Mouse (Mus musculus): Measurements from ENCODE around the gene Gm5475. TPM values are rescaled to one million over a fixed set of nuclear protein-coding genes. Genes with fewer than 3 reads are reported as not detected.

Gm5475 gene
- polyA plus RNA-seq, 1 experiment from 2014 or later: 0.55 TPM

GRCm38 (mm10) chr15:100422899-100423860 is 1.2 kb downstream of the Gm5475 start:
- TF ChIP-seq CTCF (IDR thresholded peaks at IDR 0.05): no peak
- CTCF ChIA-PET: interaction anchor here (1.4 to 1.8 kb wide), 2 partner anchors 14 to 20 kb away, joined by 3 to 4 read pairs; no protein-coding TSS in a partner anchor
- ATAC-seq (peak; percentile 88), DNase-seq (ENCODE audit: low read depth, low spot score) (no peak)
- H3K27me3 ChIP-seq: no peaks in the 10 kb centered on the region
- in situ Hi-C loops (cut with MboI; ENCODE audit: low pct_unique_long_range_greater_than_20kb): no loop called here
- POLR2A ChIA-PET: interaction anchor here (0.6 to 1.1 kb wide), 4 partner anchors 9 to 450 kb away, joined by 3 to 5 read pairs (median 4); no protein-coding TSS in a partner anchor

- in situ Hi-C loops (cut with MboI; ENCODE audit: low pct_unique_long_range_greater_than_20kb): no loop called here
- no peak for TF ChIP-seq CTCF (IDR thresholded peaks at IDR 0.05)
- no peaks in the 10 kb centered on the region for H3K27me3 ChIP-seq
- no peak for DNase-seq (ENCODE audit: low read depth, low spot score)
- CTCF ChIA-PET: interaction anchor here (1.1 to 1.4 kb wide), 2 partner anchors 20 to 21 kb away, joined by 3 read pairs; no protein-coding TSS in a partner anchor
- no peak for ATAC-seq
- POLR2A ChIA-PET: interaction anchor here (0.6 to 1.1 kb wide), 3 partner anchors 33 to 450 kb away, joined by 3 to 5 read pairs (median 3); no protein-coding TSS in a partner anchor
Measured at GRCm38 (mm10) chr15:100423916-100424315, 2.0 kb downstream of the Gm5475 start.

GRCm38 (mm10) chr15:100424396-100425122 is 2.6 kb downstream of the Gm5475 start, which contains the start of gene Slc11a2:
Slc11a2 (minus strand) TSS chr15:100425072.
- no peaks in the 10 kb centered on the region for H3K27me3 ChIP-seq
- TF ChIP-seq CTCF (IDR thresholded peaks at IDR 0.05): no peak
- DNase-seq (ENCODE audit: low read depth, low spot score) (no peak), ATAC-seq (no peak)
- ChIA-PET POLR2A (no interaction called here), CTCF (interaction anchor here (1.1 to 1.4 kb wide), 2 partner anchors 19 to 20 kb away, joined by 3 read pairs; no protein-coding TSS in a partner anchor)
- in situ Hi-C loops (cut with MboI; ENCODE audit: low pct_unique_long_range_greater_than_20kb): no loop called here

DNA sequence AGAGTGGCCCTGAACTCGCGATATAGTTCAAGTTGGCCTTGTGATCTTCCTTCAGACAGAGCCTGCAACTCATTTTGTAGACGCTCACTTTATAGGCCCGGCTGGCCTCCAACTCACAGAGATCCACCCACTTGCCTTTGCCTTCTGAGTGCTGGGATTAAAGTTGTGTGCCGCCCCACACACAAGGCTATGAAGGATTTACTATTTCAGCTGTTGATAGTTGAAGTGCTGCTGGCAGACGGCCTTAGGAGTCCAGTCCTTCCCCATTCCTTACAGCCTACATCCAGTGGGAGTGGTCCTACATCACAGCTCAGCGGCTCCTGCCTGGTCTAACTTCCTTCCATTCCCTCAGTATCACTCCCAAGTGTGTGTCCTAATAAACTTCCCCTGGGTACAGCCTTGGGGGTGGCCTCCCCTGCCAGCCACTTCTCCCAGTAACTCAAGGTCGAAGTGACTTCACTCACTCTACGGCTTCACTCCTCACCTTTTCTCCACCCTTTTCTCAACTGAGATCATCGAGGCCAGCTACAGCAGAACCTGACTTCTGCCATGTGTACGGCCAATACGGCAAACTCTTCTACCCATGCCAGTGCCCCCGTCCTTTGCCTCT is 6.5 kb downstream of the Gm5475 start:
- ATAC-seq (no peak), DNase-seq (ENCODE audit: low read depth, low spot score) (no peak)
- CTCF ChIA-PET: interaction anchor here (0.8 kb wide), 1 partner anchor 28 kb away, joined by 3 read pairs; no protein-coding TSS in a partner anchor

GRCm38 (mm10) chr15:100429959-100430565 is 8.1 kb downstream of the Gm5475 start:
- POLR2A ChIA-PET: no interaction called here
- DNase-seq (ENCODE audit: low read depth, low spot score) (no peak), ATAC-seq (no peak)
- in situ Hi-C loops (cut with MboI; ENCODE audit: low pct_unique_long_range_greater_than_20kb): no loop called here
- TF ChIP-seq CTCF (IDR thresholded peaks at IDR 0.05): no peak
- H3K27me3 ChIP-seq: no peaks in the 10 kb centered on the region
- CTCF ChIA-PET: interaction anchor here (1.1 kb wide), 1 partner anchor 27 kb away, joined by 4 read pairs; no protein-coding TSS in a partner anchor

More for the DNA sequence above, 6.5 kb downstream of the Gm5475 start:
- TF ChIP-seq CTCF (IDR thresholded peaks at IDR 0.05): no peak
- POLR2A ChIA-PET: no interaction called here
- H3K27me3 ChIP-seq: no peaks in the 10 kb centered on the region
- in situ Hi-C loops (cut with MboI; ENCODE audit: low pct_unique_long_range_greater_than_20kb): no loop called here

GRCm38 (mm10) chr15:100433234-100433633 is 11.3 kb downstream of the Gm5475 start:
- ATAC-seq (no peak), DNase-seq (ENCODE audit: low read depth, low spot score) (no peak)
- no peaks in the 10 kb centered on the region for H3K27me3 ChIP-seq
- ChIA-PET CTCF (interaction anchor here (1.4 kb wide), 1 partner anchor 18 kb away, joined by 3 read pairs; no protein-coding TSS in a partner anchor), POLR2A (interaction anchor here (1.5 kb wide), 1 partner anchor 10 kb away, joined by 4 read pairs; no protein-coding TSS in a partner anchor)
- in situ Hi-C loops (cut with MboI; ENCODE audit: low pct_unique_long_range_greater_than_20kb): no loop called here
- no peak for TF ChIP-seq CTCF (IDR thresholded peaks at IDR 0.05)

DNA sequence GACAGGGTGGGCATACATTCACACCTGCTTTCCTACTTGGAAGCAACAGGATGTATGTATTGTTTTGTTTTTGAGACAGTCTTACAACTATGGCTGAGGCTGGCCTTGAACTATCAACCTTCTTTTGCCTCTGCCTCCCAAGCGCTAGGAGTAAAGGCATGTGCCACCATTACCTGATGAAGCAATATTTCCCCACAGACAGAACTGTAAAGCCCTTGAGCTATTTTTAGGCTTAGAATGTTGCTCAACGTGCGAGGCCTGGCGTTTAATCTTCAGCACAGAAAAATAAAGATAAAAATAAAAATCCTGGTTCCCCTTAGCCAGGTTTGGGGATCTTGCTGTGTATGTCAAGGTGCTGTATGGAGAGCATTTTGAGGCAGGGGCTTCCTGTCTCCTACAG is 14.2 kb downstream of the Gm5475 start:
- no peak for ATAC-seq
- POLR2A ChIA-PET: no interaction called here
- in situ Hi-C loops (cut with MboI; ENCODE audit: low pct_unique_long_range_greater_than_20kb): no loop called here
- no peaks in the 10 kb centered on the region for H3K27me3 ChIP-seq
- no peak for TF ChIP-seq CTCF (IDR thresholded peaks at IDR 0.05)
- CTCF ChIA-PET: interaction anchor here (0.7 kb wide), 1 partner anchor 275 kb away, joined by 3 read pairs; no protein-coding TSS in a partner anchor
- no peak for DNase-seq (ENCODE audit: low read depth, low spot score)

DNA sequence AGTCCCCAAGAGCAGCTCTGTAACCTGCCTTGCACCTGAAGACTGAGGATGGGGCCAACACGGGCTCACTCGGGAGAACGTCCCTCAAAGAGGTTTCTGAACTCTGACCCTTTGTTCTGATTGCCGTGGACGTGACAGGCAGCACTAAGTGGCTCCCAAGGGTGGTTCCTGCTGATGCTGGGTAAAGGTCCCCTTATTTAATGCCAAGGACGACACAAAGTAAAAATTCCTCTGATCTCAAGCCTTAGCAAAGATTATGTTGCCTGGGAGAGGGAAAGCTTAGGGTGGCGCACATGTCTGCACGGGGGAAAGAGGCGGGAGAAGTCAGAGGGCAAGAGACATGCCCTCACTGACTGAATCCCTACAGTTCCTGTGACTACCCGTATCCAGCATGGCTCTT is 14.6 kb downstream of the Gm5475 start:
- no peak for TF ChIP-seq CTCF (IDR thresholded peaks at IDR 0.05)
- in situ Hi-C loops (cut with MboI; ENCODE audit: low pct_unique_long_range_greater_than_20kb): no loop called here
- ChIA-PET CTCF (interaction anchor here (0.7 to 0.9 kb wide), 2 partner anchors 15 to 275 kb away, joined by 3 to 4 read pairs; partner anchors contain the start of gene Gm5475), POLR2A (no interaction called here)
- ATAC-seq (no peak), DNase-seq (ENCODE audit: low read depth, low spot score) (no peak)
- no peaks in the 10 kb centered on the region for H3K27me3 ChIP-seq

DNA sequence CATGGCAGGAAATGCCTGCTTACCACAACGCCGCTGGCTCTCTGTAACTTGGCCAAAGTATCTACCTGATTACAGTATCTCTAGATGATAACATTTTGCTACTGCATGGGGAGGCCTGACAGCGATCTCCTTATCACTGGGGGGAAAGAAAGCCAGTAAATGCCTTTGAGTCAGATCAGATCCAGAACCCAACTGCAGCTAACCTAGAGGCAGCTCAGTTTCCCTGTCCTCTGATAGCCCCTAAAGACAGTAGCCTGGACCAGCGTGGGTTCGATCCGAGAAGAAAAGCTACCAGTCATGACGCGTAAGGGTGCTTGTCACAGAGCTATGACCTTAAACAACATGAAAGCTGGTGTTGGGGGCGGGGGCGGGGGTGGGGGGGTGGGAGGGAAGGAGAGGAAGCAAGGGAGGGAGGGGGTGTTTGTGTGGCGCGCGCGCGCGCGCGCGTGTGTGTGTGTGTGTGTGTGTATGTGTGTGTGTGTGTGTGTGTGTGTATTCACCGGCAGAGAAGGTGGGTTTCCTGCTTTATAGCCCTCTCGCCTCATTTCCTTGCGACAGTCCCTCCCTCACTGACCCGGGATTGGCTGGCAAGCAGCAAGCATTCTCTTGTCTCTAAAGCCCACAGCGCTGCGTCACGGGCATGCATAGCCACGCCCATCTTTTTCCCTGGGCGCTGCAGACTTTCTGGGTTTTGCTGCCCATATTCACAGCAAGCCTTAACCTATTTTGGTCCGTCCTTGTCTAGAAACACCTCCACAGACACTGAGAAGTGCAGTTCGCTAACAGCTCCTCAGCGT is 21.4 kb downstream of the Gm5475 start:
- DNase-seq (ENCODE audit: low read depth, low spot score): no peak
- TF ChIP-seq CTCF (IDR thresholded peaks at IDR 0.05): no peak
- ATAC-seq: no peak
- ChIA-PET POLR2A (no interaction called here), CTCF (interaction anchor here (1.3 to 3.2 kb wide), 3 partner anchors 14 to 19 kb away, joined by 3 to 8 read pairs (median 4); no protein-coding TSS in a partner anchor)
- in situ Hi-C loops (cut with MboI; ENCODE audit: low pct_unique_long_range_greater_than_20kb): loop anchor here (10.0 kb wide), 1 partner anchor 409 kb away; the partner anchor contains the start of gene Dip2b
- no peaks in the 10 kb centered on the region for H3K27me3 ChIP-seq

All from Patski (cell line).